Mouse (Mus musculus): Measurements from ENCODE around the gene Gabrd.

Gene Gabrd

GRCm38 (mm10) chr4:155397511-155398221, at the start of gene Gabrd:
Gene Gabrd, minus strand, starts transcription at chr4:155398112.
- DNase-seq (ENCODE audit: extremely low read depth, low read depth): no peak

- no peak for DNase-seq (ENCODE audit: extremely low read depth, low read depth)
Observed at GRCm38 (mm10) chr4:155442808-155443207, 44.9 kb upstream of the Gabrd start.

- DNase-seq (ENCODE audit: extremely low read depth, low read depth): no peak
Observed at GRCm38 (mm10) chr4:155433993-155434392, 36.1 kb upstream of the Gabrd start.

- no peak for DNase-seq (ENCODE audit: extremely low read depth, low read depth)
Observed at GRCm38 (mm10) chr4:155432358-155432757, 34.4 kb upstream of the Gabrd start.

GRCm38 (mm10) chr4:155429202-155429601, 31.3 kb upstream of the Gabrd start:
- DNase-seq (ENCODE audit: extremely low read depth, low read depth): no peak

- DNase-seq (ENCODE audit: extremely low read depth, low read depth): no peak
Observed at GRCm38 (mm10) chr4:155428442-155428841, 30.5 kb upstream of the Gabrd start.

GRCm38 (mm10) chr4:155426272-155426671, 28.4 kb upstream of the Gabrd start:
- DNase-seq (ENCODE audit: extremely low read depth, low read depth): no peak

- no peak for DNase-seq (ENCODE audit: extremely low read depth, low read depth)
Observed at GRCm38 (mm10) chr4:155423988-155424387, 26.1 kb upstream of the Gabrd start.

GRCm38 (mm10) chr4:155421412-155422370, 23.8 kb upstream of the Gabrd start:
- DNase-seq (ENCODE audit: extremely low read depth, low read depth): peak; percentile 42

GRCm38 (mm10) chr4:155420137-155420536, 22.2 kb upstream of the Gabrd start:
- DNase-seq (ENCODE audit: extremely low read depth, low read depth): no peak

GRCm38 (mm10) chr4:155414656-155415235, 16.8 kb upstream of the Gabrd start:
- DNase-seq (ENCODE audit: extremely low read depth, low read depth): no peak

GRCm38 (mm10) chr4:155413641-155414335, 15.9 kb upstream of the Gabrd start:
- no peak for DNase-seq (ENCODE audit: extremely low read depth, low read depth)

GRCm38 (mm10) chr4:155412124-155412523, 14.2 kb upstream of the Gabrd start:
- DNase-seq (ENCODE audit: extremely low read depth, low read depth): no peak

- no peak for DNase-seq (ENCODE audit: extremely low read depth, low read depth)
Observed at GRCm38 (mm10) chr4:155409058-155409776, 11.3 kb upstream of the Gabrd start, which contains the start of gene Cfap74. Gene Cfap74, plus strand, starts transcription at chr4:155409190.

- no peak for DNase-seq (ENCODE audit: extremely low read depth, low read depth)
Observed at GRCm38 (mm10) chr4:155408695-155409057, 10.8 kb upstream of the Gabrd start.

- DNase-seq (ENCODE audit: extremely low read depth, low read depth): no peak
Observed at GRCm38 (mm10) chr4:155402489-155402888, 4.6 kb upstream of the Gabrd start.

- DNase-seq (ENCODE audit: extremely low read depth, low read depth): no peak
Observed at GRCm38 (mm10) chr4:155401121-155401520, 3.2 kb upstream of the Gabrd start.

GRCm38 (mm10) chr4:155398222-155398540, 269 bp upstream of the Gabrd start:
- no peak for DNase-seq (ENCODE audit: extremely low read depth, low read depth)

- no peak for DNase-seq (ENCODE audit: extremely low read depth, low read depth)
Observed at GRCm38 (mm10) chr4:155396751-155397150, 1.2 kb downstream of the Gabrd start.

GRCm38 (mm10) chr4:155395471-155395870, 2.4 kb downstream of the Gabrd start:
- no peak for DNase-seq (ENCODE audit: extremely low read depth, low read depth)

- no peak for DNase-seq (ENCODE audit: extremely low read depth, low read depth)
Observed at GRCm38 (mm10) chr4:155387166-155387565, 10.7 kb downstream of the Gabrd start.
